Mouse (Mus musculus): ENCODE results near the gene Arid3c.

GRCm38 (mm10) chr4:41754797-41755337, 23.9 kb upstream of the Arid3c start, which contains the start of gene Galt:
- TF ChIP-seq POLR2A (IDR thresholded peaks at IDR 0.05; ENCODE audit: low read depth, low read length) (no peak), CTCF (IDR thresholded peaks at IDR 0.05; ENCODE audit: extremely low read depth, insufficient read depth, insufficient read length, insufficient replicate concordance) (no peak)

Data from spleen, adult 2 months (tissue).